Mouse (Mus musculus) cerebellum, postnatal 25 days (tissue): ENCODE measurements around the gene Myt1l.

ENCODE experiments used
- DNase-seq, 2 experiments: peaks; one replicate each; pipeline ENCODE4 v3.0.0; 2021; ENCODE audit warnings: mixed read lengths in 2 of 2

The Myt1l gene

GRCm38 (mm10) chr12:29657870-29658269, 129.7 kb downstream of the Myt1l start:
- no peak for DNase-seq

GRCm38 (mm10) chr12:29671984-29672383, 143.8 kb downstream of the Myt1l start:
- no peak for DNase-seq

- DNase-seq, result peak; percentile 70 to 82
These were observed 147.6 kb downstream of the Myt1l start for GRCm38 (mm10) chr12:29675594-29676362.

- DNase-seq, result no peak
These were observed 154.2 kb downstream of the Myt1l start for GRCm38 (mm10) chr12:29682384-29682783.

GRCm38 (mm10) chr12:29682946-29683345, 154.8 kb downstream of the Myt1l start:
- no peak for DNase-seq

GRCm38 (mm10) chr12:29686241-29686640, 158.1 kb downstream of the Myt1l start:
- no peak for DNase-seq

- no peak for DNase-seq
These were observed 163.4 kb downstream of the Myt1l start for GRCm38 (mm10) chr12:29691566-29691965.

GRCm38 (mm10) chr12:29695194-29695593, 167.0 kb downstream of the Myt1l start:
- peak; percentile 53 to 54 for DNase-seq

- peak in 1 of 2 experiments; percentile 31 for DNase-seq
These were observed 169.6 kb downstream of the Myt1l start for GRCm38 (mm10) chr12:29697526-29698500.

GRCm38 (mm10) chr12:29698541-29698940, 170.4 kb downstream of the Myt1l start:
- DNase-seq, result no peak

GRCm38 (mm10) chr12:29698976-29699375, 170.8 kb downstream of the Myt1l start:
- DNase-seq, result peak; percentile 32 to 41

GRCm38 (mm10) chr12:29699386-29699785, 171.2 kb downstream of the Myt1l start:
- no peak for DNase-seq

GRCm38 (mm10) chr12:29700026-29700425, 171.8 kb downstream of the Myt1l start:
- DNase-seq, result no peak

- no peak for DNase-seq
These were observed 172.9 kb downstream of the Myt1l start for GRCm38 (mm10) chr12:29701076-29701475.

- DNase-seq, result no peak
These were observed 173.6 kb downstream of the Myt1l start for GRCm38 (mm10) chr12:29701731-29702316.

GRCm38 (mm10) chr12:29702626-29703025, 174.4 kb downstream of the Myt1l start:
- DNase-seq, result peak; percentile 53 to 76

GRCm38 (mm10) chr12:29703541-29703940, 175.4 kb downstream of the Myt1l start:
- no peak for DNase-seq

- no peak for DNase-seq
These were observed 178.9 kb downstream of the Myt1l start for GRCm38 (mm10) chr12:29707094-29707493.

GRCm38 (mm10) chr12:29708166-29708565, 180.0 kb downstream of the Myt1l start:
- no peak for DNase-seq

GRCm38 (mm10) chr12:29712795-29713721, 184.9 kb downstream of the Myt1l start:
- no peak for DNase-seq

- DNase-seq, result peak; percentile 79 to 87
These were observed 195.6 kb downstream of the Myt1l start for GRCm38 (mm10) chr12:29723722-29724338.

GRCm38 (mm10) chr12:29728294-29728693, 200.1 kb downstream of the Myt1l start:
- DNase-seq, result no peak
